Mouse (Mus musculus): ENCODE results near the gene Oas2. TPM values are rescaled to one million over a fixed set of nuclear protein-coding genes. Genes with fewer than 3 reads are reported as not detected.

Oas2 gene
- total and polyA plus RNA-seq, 3 experiments: 0.55 to 9.6 (median 1.0) TPM

- intact Hi-C loops (cut with DNase I): no loop called here
- WGBS: 77% methylated on average over 3 of the region's 3 CpGs
- peaks cover 3% of the 10 kb centered on the region for H3K4me1 ChIP-seq (ENCODE audit: control insufficient read depth, insufficient read depth, low read length)
- H3K9ac ChIP-seq (ENCODE audit: low read depth, low read length): no peak overlapping the region
- H3K79me2 ChIP-seq (replicated peaks; ENCODE audit: control insufficient read depth, insufficient read depth, low read length): no peaks in the 10 kb centered on the region
- TF ChIP-seq EP300 (IDR thresholded peaks at IDR 0.05; ENCODE audit: insufficient read depth, low read depth, low read length) (no peak), CTCF (IDR thresholded peaks at IDR 0.05) (no peak), POLR2A (IDR thresholded peaks at IDR 0.05; ENCODE audit: insufficient read depth, low read depth, low read length) (no peak)
- H3K36me3 ChIP-seq (ENCODE audit: control insufficient read depth, insufficient read depth, low read length): no peaks in the 10 kb centered on the region
- no peak overlapping the region for H3K27ac ChIP-seq
- no peak overlapping the region for H3K4me3 ChIP-seq
- no peak for DNase-seq
- H3K27me3 ChIP-seq (ENCODE audit: control insufficient read depth, insufficient read depth, low read length): no peaks in the 10 kb centered on the region
Measured at GRCm38 (mm10) chr5:120751206-120751605, 1.6 kb upstream of the Oas2 start.

- 11% methylated on average over 5 of the region's 5 CpGs for WGBS
- intact Hi-C loops (cut with DNase I): loop anchor here (1.0 to 2.0 kb wide), 2 partner anchors 67 to 126 kb away; no protein-coding TSS in a partner anchor
- TF ChIP-seq POLR2A (IDR thresholded peaks at IDR 0.05; ENCODE audit: insufficient read depth, low read depth, low read length): no peak
- peak; percentile 96 for TF ChIP-seq CTCF (IDR thresholded peaks at IDR 0.05)
- Histone ChIP-seq H3K27me3 (ENCODE audit: control insufficient read depth, insufficient read depth, low read length) (no peaks in the 10 kb centered on the region), H3K4me3 (no peak overlapping the region), H3K36me3 (ENCODE audit: control insufficient read depth, insufficient read depth, low read length) (no peaks in the 10 kb centered on the region), H3K4me1 (ENCODE audit: control insufficient read depth, insufficient read depth, low read length) (peaks cover 6% of the 10 kb centered on the region), H3K79me2 (replicated peaks; ENCODE audit: control insufficient read depth, insufficient read depth, low read length) (no peaks in the 10 kb centered on the region), H3K27ac (no peak overlapping the region), H3K9ac (ENCODE audit: low read depth, low read length) (no peak overlapping the region)
- peak; percentile 8 to 26 for DNase-seq
Measured at GRCm38 (mm10) chr5:120746451-120746850, 3.2 kb downstream of the Oas2 start.

GRCm38 (mm10) chr5:120742125-120742524, 7.5 kb downstream of the Oas2 start:
- TF ChIP-seq EP300 (IDR thresholded peaks at IDR 0.05; ENCODE audit: insufficient read depth, low read depth, low read length) (no peak), CTCF (IDR thresholded peaks at IDR 0.05) (peak; percentile 71)
- H3K4me3 ChIP-seq: no peak overlapping the region
- H3K79me2 ChIP-seq (replicated peaks; ENCODE audit: control insufficient read depth, insufficient read depth, low read length): no peaks in the 10 kb centered on the region
- intact Hi-C loops (cut with DNase I): no loop called here
- WGBS: 33% methylated on average over 4 of the region's 4 CpGs
- H3K36me3 ChIP-seq (ENCODE audit: control insufficient read depth, insufficient read depth, low read length): no peaks in the 10 kb centered on the region
- DNase-seq: peak in 1 of 2 experiments; percentile 15
- H3K27ac ChIP-seq: no peak overlapping the region
- peaks cover 4% of the 10 kb centered on the region for H3K4me1 ChIP-seq (ENCODE audit: control insufficient read depth, insufficient read depth, low read length)
- H3K27me3 ChIP-seq (ENCODE audit: control insufficient read depth, insufficient read depth, low read length): no peaks in the 10 kb centered on the region
- H3K9ac ChIP-seq (ENCODE audit: low read depth, low read length): no peak overlapping the region

GRCm38 (mm10) chr5:120734380-120734990, 15.2 kb downstream of the Oas2 start:
- no peak for DNase-seq
- Histone ChIP-seq H3K9ac (ENCODE audit: low read depth, low read length) (no peak overlapping the region), H3K79me2 (replicated peaks; ENCODE audit: control insufficient read depth, insufficient read depth, low read length) (no peaks in the 10 kb centered on the region), H3K27ac (no peak overlapping the region), H3K36me3 (ENCODE audit: control insufficient read depth, insufficient read depth, low read length) (no peaks in the 10 kb centered on the region), H3K27me3 (ENCODE audit: control insufficient read depth, insufficient read depth, low read length) (no peaks in the 10 kb centered on the region), H3K4me3 (no peak overlapping the region), H3K4me1 (ENCODE audit: control insufficient read depth, insufficient read depth, low read length) (peaks cover 1% of the 10 kb centered on the region)
- WGBS: 69% methylated on average over 14 of the region's 14 CpGs
- intact Hi-C loops (cut with DNase I): no loop called here
- TF ChIP-seq EP300 (IDR thresholded peaks at IDR 0.05; ENCODE audit: insufficient read depth, low read depth, low read length) (no peak), POLR2A (IDR thresholded peaks at IDR 0.05; ENCODE audit: insufficient read depth, low read depth, low read length) (no peak), CTCF (IDR thresholded peaks at IDR 0.05) (no peak)

- Histone ChIP-seq H3K4me3 (no peak overlapping the region), H3K79me2 (replicated peaks; ENCODE audit: control insufficient read depth, insufficient read depth, low read length) (no peaks in the 10 kb centered on the region), H3K27ac (peak overlapping the region; percentile 17; the same call in 1 of the 2 replicates), H3K27me3 (ENCODE audit: control insufficient read depth, insufficient read depth, low read length) (no peaks in the 10 kb centered on the region), H3K4me1 (ENCODE audit: control insufficient read depth, insufficient read depth, low read length) (peaks cover 1% of the 10 kb centered on the region), H3K36me3 (ENCODE audit: control insufficient read depth, insufficient read depth, low read length) (no peaks in the 10 kb centered on the region), H3K9ac (ENCODE audit: low read depth, low read length) (no peak overlapping the region)
- intact Hi-C loops (cut with DNase I): no loop called here
- 73% methylated on average over 3 of the region's 3 CpGs for WGBS
- no peak for DNase-seq
- TF ChIP-seq CTCF (IDR thresholded peaks at IDR 0.05) (no peak), POLR2A (IDR thresholded peaks at IDR 0.05; ENCODE audit: insufficient read depth, low read depth, low read length) (no peak), EP300 (IDR thresholded peaks at IDR 0.05; ENCODE audit: insufficient read depth, low read depth, low read length) (no peak)
Measured at GRCm38 (mm10) chr5:120733696-120734095, 16.0 kb downstream of the Oas2 start.

- no peaks in the 10 kb centered on the region for H3K27me3 ChIP-seq (ENCODE audit: control insufficient read depth, insufficient read depth, low read length)
- intact Hi-C loops (cut with DNase I): no loop called here
- no peak overlapping the region for H3K9ac ChIP-seq (ENCODE audit: low read depth, low read length)
- TF ChIP-seq CTCF (IDR thresholded peaks at IDR 0.05): no peak
- TF ChIP-seq POLR2A (IDR thresholded peaks at IDR 0.05; ENCODE audit: insufficient read depth, low read depth, low read length): no peak
- no peak for TF ChIP-seq EP300 (IDR thresholded peaks at IDR 0.05; ENCODE audit: insufficient read depth, low read depth, low read length)
- H3K4me3 ChIP-seq: no peak overlapping the region
- no peaks in the 10 kb centered on the region for H3K36me3 ChIP-seq (ENCODE audit: control insufficient read depth, insufficient read depth, low read length)
- H3K27ac ChIP-seq: no peak overlapping the region; the same call in 1 of the 2 replicates
- 52% methylated on average over 1 of the region's 1 CpGs for WGBS
- no peaks in the 10 kb centered on the region for H3K79me2 ChIP-seq (replicated peaks; ENCODE audit: control insufficient read depth, insufficient read depth, low read length)
- DNase-seq: no peak
- peaks cover 1% of the 10 kb centered on the region for H3K4me1 ChIP-seq (ENCODE audit: control insufficient read depth, insufficient read depth, low read length)
Measured at GRCm38 (mm10) chr5:120732740-120733139, 16.9 kb downstream of the Oas2 start.
